Mouse (Mus musculus): ENCODE data around the gene Cdh22. TPM values are rescaled to one million over a fixed set of nuclear protein-coding genes. Genes with fewer than 3 reads are reported as not detected.

Gene Cdh22
- polyA plus RNA-seq, 1 experiment = 0.19 TPM

DNA sequence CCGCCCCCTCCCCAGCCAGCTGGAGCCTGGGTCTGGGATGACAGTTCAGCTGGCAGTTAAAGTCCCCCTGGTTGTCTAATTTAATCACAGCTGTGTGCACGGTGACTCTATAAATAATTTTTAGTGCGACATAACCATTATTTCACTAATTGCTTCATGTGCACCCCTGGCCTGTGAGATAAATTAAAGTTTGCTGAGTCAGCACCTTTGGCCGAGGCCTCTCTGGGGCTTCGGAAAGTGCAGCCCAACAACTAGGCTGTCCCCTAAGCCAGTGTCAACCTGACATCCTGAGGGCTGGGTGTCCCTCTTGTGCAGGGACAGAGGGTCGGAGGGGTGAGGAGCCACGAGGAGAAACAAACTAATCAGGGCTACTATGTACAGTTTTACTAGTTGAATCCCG lies 25.2 kb upstream of the Cdh22 start:
- TF ChIP-seq POLR2A (IDR thresholded peaks at IDR 0.05; ENCODE audit: low read depth, low read length) = no peak
- no peak for TF ChIP-seq CTCF (conservative IDR thresholded peaks at IDR 0.05; ENCODE audit: insufficient read depth, insufficient read length, low read depth, low read length)
- Histone ChIP-seq H3K4me3 (ENCODE audit: insufficient read depth, low read depth, low read length) (no peak overlapping the region), H3K4me1 (ENCODE audit: control insufficient read depth, insufficient read depth, low read length) (no peaks in the 10 kb centered on the region), H3K27ac (ENCODE audit: insufficient read depth, low read depth, low read length) (no peak overlapping the region), H3K27me3 (replicated peaks; ENCODE audit: control insufficient read depth, insufficient read depth, low read length) (no peaks in the 10 kb centered on the region), H3K36me3 (ENCODE audit: control insufficient read depth, insufficient read depth, low read length) (no peaks in the 10 kb centered on the region)
- 58% methylated on average over 8 of the region's 8 CpGs for WGBS
- DNase-seq = no peak

GRCm38 (mm10) chr2:165258321-165258720 lies 23.7 kb upstream of the Cdh22 start:
- no peak overlapping the region for H3K4me3 ChIP-seq (ENCODE audit: insufficient read depth, low read depth, low read length)
- no peaks in the 10 kb centered on the region for H3K4me1 ChIP-seq (ENCODE audit: control insufficient read depth, insufficient read depth, low read length)
- no peaks in the 10 kb centered on the region for H3K36me3 ChIP-seq (ENCODE audit: control insufficient read depth, insufficient read depth, low read length)
- H3K27ac ChIP-seq (ENCODE audit: insufficient read depth, low read depth, low read length) = no peak overlapping the region
- TF ChIP-seq POLR2A (IDR thresholded peaks at IDR 0.05; ENCODE audit: low read depth, low read length) (no peak), CTCF (conservative IDR thresholded peaks at IDR 0.05; ENCODE audit: insufficient read depth, insufficient read length, low read depth, low read length) (no peak)
- WGBS = 84% methylated on average over 6 of the region's 6 CpGs
- H3K27me3 ChIP-seq (replicated peaks; ENCODE audit: control insufficient read depth, insufficient read depth, low read length) = no peaks in the 10 kb centered on the region
- no peak for DNase-seq

DNA sequence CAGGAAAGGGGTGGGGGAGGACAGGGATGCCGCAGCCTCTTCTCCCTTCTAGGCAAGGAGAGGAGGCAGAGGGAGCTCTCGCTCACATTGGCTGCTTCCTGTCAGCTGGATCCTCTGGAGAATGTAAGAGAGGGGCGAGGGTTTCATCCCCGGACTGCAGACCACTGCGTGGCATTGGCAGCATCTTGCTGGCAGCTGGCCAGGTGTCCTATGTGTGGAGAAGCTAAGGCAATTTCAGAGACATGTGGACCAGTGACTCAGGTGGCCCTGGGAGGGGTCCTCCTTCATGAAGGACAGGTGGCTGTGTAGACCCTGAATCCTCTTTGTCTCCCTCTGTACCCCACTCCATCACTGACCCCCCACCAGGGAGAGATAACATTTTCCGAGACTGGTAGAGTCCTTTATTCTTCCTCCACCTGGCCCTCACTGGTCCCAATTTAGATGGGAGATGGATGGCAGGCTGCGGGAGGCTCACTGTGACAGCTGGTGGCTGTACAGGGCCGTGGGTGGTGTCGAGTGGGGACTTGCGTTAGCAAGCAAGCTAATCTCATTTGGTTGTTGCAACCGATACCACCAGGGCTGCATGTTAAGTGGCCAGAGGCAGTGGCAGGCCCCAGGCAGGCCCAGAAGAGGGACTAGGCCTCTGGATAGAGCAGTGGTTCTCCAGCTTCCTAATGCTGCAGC lies 22.6 kb upstream of the Cdh22 start:
- H3K4me3 ChIP-seq (ENCODE audit: insufficient read depth, low read depth, low read length) = no peak overlapping the region
- no peaks in the 10 kb centered on the region for H3K27me3 ChIP-seq (replicated peaks; ENCODE audit: control insufficient read depth, insufficient read depth, low read length)
- H3K4me1 ChIP-seq (ENCODE audit: control insufficient read depth, insufficient read depth, low read length) = no peaks in the 10 kb centered on the region
- 69% methylated on average over 11 of the region's 11 CpGs for WGBS
- no peak for DNase-seq
- TF ChIP-seq POLR2A (IDR thresholded peaks at IDR 0.05; ENCODE audit: low read depth, low read length) (no peak), CTCF (conservative IDR thresholded peaks at IDR 0.05; ENCODE audit: insufficient read depth, insufficient read length, low read depth, low read length) (no peak)
- no peak overlapping the region for H3K27ac ChIP-seq (ENCODE audit: insufficient read depth, low read depth, low read length)
- no peaks in the 10 kb centered on the region for H3K36me3 ChIP-seq (ENCODE audit: control insufficient read depth, insufficient read depth, low read length)

GRCm38 (mm10) chr2:165256213-165256612 lies 21.6 kb upstream of the Cdh22 start:
- H3K27ac ChIP-seq (ENCODE audit: insufficient read depth, low read depth, low read length) = no peak overlapping the region
- no peaks in the 10 kb centered on the region for H3K36me3 ChIP-seq (ENCODE audit: control insufficient read depth, insufficient read depth, low read length)
- 80% methylated on average over 10 of the region's 10 CpGs for WGBS
- no peaks in the 10 kb centered on the region for H3K4me1 ChIP-seq (ENCODE audit: control insufficient read depth, insufficient read depth, low read length)
- TF ChIP-seq POLR2A (IDR thresholded peaks at IDR 0.05; ENCODE audit: low read depth, low read length) (no peak), CTCF (conservative IDR thresholded peaks at IDR 0.05; ENCODE audit: insufficient read depth, insufficient read length, low read depth, low read length) (no peak)
- no peak overlapping the region for H3K4me3 ChIP-seq (ENCODE audit: insufficient read depth, low read depth, low read length)
- H3K27me3 ChIP-seq (replicated peaks; ENCODE audit: control insufficient read depth, insufficient read depth, low read length) = no peaks in the 10 kb centered on the region
- no peak for DNase-seq

GRCm38 (mm10) chr2:165253867-165254266 lies 19.2 kb upstream of the Cdh22 start:
- DNase-seq = no peak
- Histone ChIP-seq H3K4me3 (ENCODE audit: insufficient read depth, low read depth, low read length) (no peak overlapping the region), H3K27ac (ENCODE audit: insufficient read depth, low read depth, low read length) (no peak overlapping the region), H3K4me1 (ENCODE audit: control insufficient read depth, insufficient read depth, low read length) (no peaks in the 10 kb centered on the region), H3K36me3 (ENCODE audit: control insufficient read depth, insufficient read depth, low read length) (no peaks in the 10 kb centered on the region), H3K27me3 (replicated peaks; ENCODE audit: control insufficient read depth, insufficient read depth, low read length) (no peaks in the 10 kb centered on the region)
- TF ChIP-seq POLR2A (IDR thresholded peaks at IDR 0.05; ENCODE audit: low read depth, low read length) (no peak), CTCF (conservative IDR thresholded peaks at IDR 0.05; ENCODE audit: insufficient read depth, insufficient read length, low read depth, low read length) (no peak)
- 49% methylated on average over 10 of the region's 10 CpGs for WGBS

GRCm38 (mm10) chr2:165253269-165253668 lies 18.6 kb upstream of the Cdh22 start:
- Histone ChIP-seq H3K27me3 (replicated peaks; ENCODE audit: control insufficient read depth, insufficient read depth, low read length) (no peaks in the 10 kb centered on the region), H3K27ac (ENCODE audit: insufficient read depth, low read depth, low read length) (no peak overlapping the region), H3K4me3 (ENCODE audit: insufficient read depth, low read depth, low read length) (no peak overlapping the region), H3K4me1 (ENCODE audit: control insufficient read depth, insufficient read depth, low read length) (no peaks in the 10 kb centered on the region), H3K36me3 (ENCODE audit: control insufficient read depth, insufficient read depth, low read length) (no peaks in the 10 kb centered on the region)
- 84% methylated on average over 8 of the region's 8 CpGs for WGBS
- TF ChIP-seq POLR2A (IDR thresholded peaks at IDR 0.05; ENCODE audit: low read depth, low read length) (no peak), CTCF (conservative IDR thresholded peaks at IDR 0.05; ENCODE audit: insufficient read depth, insufficient read length, low read depth, low read length) (no peak)
- DNase-seq = no peak

- Histone ChIP-seq H3K27ac (ENCODE audit: insufficient read depth, low read depth, low read length) (no peak overlapping the region), H3K27me3 (replicated peaks; ENCODE audit: control insufficient read depth, insufficient read depth, low read length) (no peaks in the 10 kb centered on the region), H3K4me1 (ENCODE audit: control insufficient read depth, insufficient read depth, low read length) (no peaks in the 10 kb centered on the region), H3K36me3 (ENCODE audit: control insufficient read depth, insufficient read depth, low read length) (no peaks in the 10 kb centered on the region), H3K4me3 (ENCODE audit: insufficient read depth, low read depth, low read length) (no peak overlapping the region)
- WGBS = 34% methylated on average over 9 of the region's 9 CpGs
- no peak for DNase-seq
- TF ChIP-seq CTCF (conservative IDR thresholded peaks at IDR 0.05; ENCODE audit: insufficient read depth, insufficient read length, low read depth, low read length) (no peak), POLR2A (IDR thresholded peaks at IDR 0.05; ENCODE audit: low read depth, low read length) (no peak)
Observed at GRCm38 (mm10) chr2:165252801-165253200, 18.1 kb upstream of the Cdh22 start.

Data from kidney, adult 2 months (tissue).